Mouse (Mus musculus): ENCODE measurements around the gene Saa3. TPM values are rescaled to one million over a fixed set of nuclear protein-coding genes. Genes with fewer than 3 reads are reported as not detected.
"Not testable (repeated sequence)": the region's sequence is repeated elsewhere in the genome, so short reads cannot be mapped to it uniquely, and the experiment has no call there.

The Saa3 gene
- polyA plus RNA-seq, 1 experiment from 2014 or later, result 0.54 TPM

GRCm38 (mm10) chr7:46680732-46681131 is 34.8 kb downstream of the Saa3 start:
- no peaks in the 10 kb centered on the region for H3K9me3 ChIP-seq (replicated peaks; ENCODE audit: control insufficient read depth, low read length)
- no peak overlapping the region for H3K27ac ChIP-seq (ENCODE audit: low read length)
- H3K27me3 ChIP-seq (ENCODE audit: control insufficient read depth, insufficient read depth, low read length), result no peaks in the 10 kb centered on the region
- 0 out of 2 replicates have a peak, but pooled peaks cover 5% of the 10 kb centered on the region for H3K4me1 ChIP-seq (ENCODE audit: control insufficient read depth, insufficient read depth, low read length)
- no peak overlapping the region for H3K4me3 ChIP-seq (replicated peaks; ENCODE audit: low read length)
- H3K9ac ChIP-seq (ENCODE audit: low read length), result no peak overlapping the region
- H3K36me3 ChIP-seq (ENCODE audit: control insufficient read depth, insufficient read depth, low read length), result no peaks in the 10 kb centered on the region
- ATAC-seq (ENCODE audit: insufficient read depth, low FRiP score), result no peak
- no peak overlapping the region for H3K4me2 ChIP-seq (ENCODE audit: low read depth, low read length)

GRCm38 (mm10) chr7:46679044-46679443 is 36.5 kb downstream of the Saa3 start:
- 77% methylated on average over 7 of the region's 7 CpGs for WGBS

GRCm38 (mm10) chr7:46678417-46678816 is 37.1 kb downstream of the Saa3 start:
- H3K9ac ChIP-seq (ENCODE audit: low read length), result no peak overlapping the region
- H3K4me1 ChIP-seq (ENCODE audit: control insufficient read depth, insufficient read depth, low read length), result 0 out of 2 replicates have a peak, but pooled peaks cover 5% of the 10 kb centered on the region
- H3K27me3 ChIP-seq (ENCODE audit: control insufficient read depth, insufficient read depth, low read length), result no peaks in the 10 kb centered on the region
- no peak for ATAC-seq (ENCODE audit: insufficient read depth, low FRiP score)
- no peaks in the 10 kb centered on the region for H3K36me3 ChIP-seq (ENCODE audit: control insufficient read depth, insufficient read depth, low read length)
- no peak overlapping the region for H3K27ac ChIP-seq (ENCODE audit: low read length)
- WGBS, result 70% methylated on average over 3 of the region's 3 CpGs
- H3K4me3 ChIP-seq (replicated peaks; ENCODE audit: low read length), result no peak overlapping the region
- no peak overlapping the region for H3K4me2 ChIP-seq (ENCODE audit: low read depth, low read length)
- H3K9me3 ChIP-seq (replicated peaks; ENCODE audit: control insufficient read depth, low read length), result no peaks in the 10 kb centered on the region

More at GRCm38 (mm10) chr7:46679044-46679443, 36.5 kb downstream of the Saa3 start:
- not testable (repeated sequence) for H3K36me3 ChIP-seq (ENCODE audit: control insufficient read depth, insufficient read depth, low read length); H3K4me1 ChIP-seq (ENCODE audit: control insufficient read depth, insufficient read depth, low read length); H3K9ac ChIP-seq (ENCODE audit: low read length); H3K9me3 ChIP-seq (replicated peaks; ENCODE audit: control insufficient read depth, low read length); H3K27ac ChIP-seq (ENCODE audit: low read length); H3K4me2 ChIP-seq (ENCODE audit: low read depth, low read length); H3K27me3 ChIP-seq (ENCODE audit: control insufficient read depth, insufficient read depth, low read length); H3K4me3 ChIP-seq (replicated peaks; ENCODE audit: low read length); ATAC-seq (ENCODE audit: insufficient read depth, low FRiP score)

GRCm38 (mm10) chr7:46676808-46677360 is 38.6 kb downstream of the Saa3 start:
- Histone ChIP-seq H3K27me3 (ENCODE audit: control insufficient read depth, insufficient read depth, low read length) (no peaks in the 10 kb centered on the region), H3K9me3 (replicated peaks; ENCODE audit: control insufficient read depth, low read length) (no peaks in the 10 kb centered on the region), H3K36me3 (ENCODE audit: control insufficient read depth, insufficient read depth, low read length) (no peaks in the 10 kb centered on the region), H3K4me1 (ENCODE audit: control insufficient read depth, insufficient read depth, low read length) (0 out of 2 replicates have a peak, but pooled peaks cover 5% of the 10 kb centered on the region), H3K4me3 (replicated peaks; ENCODE audit: low read length) (no peak overlapping the region), H3K9ac (ENCODE audit: low read length) (no peak overlapping the region), H3K4me2 (ENCODE audit: low read depth, low read length) (no peak overlapping the region), H3K27ac (ENCODE audit: low read length) (no peak overlapping the region)
- WGBS, result 48% methylated on average over 5 of the region's 5 CpGs
- no peak for ATAC-seq (ENCODE audit: insufficient read depth, low FRiP score)

GRCm38 (mm10) chr7:46675886-46676285 is 39.6 kb downstream of the Saa3 start:
- Histone ChIP-seq H3K4me2 (ENCODE audit: low read depth, low read length) (no peak overlapping the region), H3K36me3 (ENCODE audit: control insufficient read depth, insufficient read depth, low read length) (no peaks in the 10 kb centered on the region), H3K9ac (ENCODE audit: low read length) (no peak overlapping the region), H3K9me3 (replicated peaks; ENCODE audit: control insufficient read depth, low read length) (no peaks in the 10 kb centered on the region), H3K27me3 (ENCODE audit: control insufficient read depth, insufficient read depth, low read length) (no peaks in the 10 kb centered on the region), H3K27ac (ENCODE audit: low read length) (no peak overlapping the region), H3K4me1 (ENCODE audit: control insufficient read depth, insufficient read depth, low read length) (0 out of 2 replicates have a peak, but pooled peaks cover 5% of the 10 kb centered on the region), H3K4me3 (replicated peaks; ENCODE audit: low read length) (no peak overlapping the region)
- no peak for ATAC-seq (ENCODE audit: insufficient read depth, low FRiP score)
- 77% methylated on average over 8 of the region's 8 CpGs for WGBS

- H3K36me3 ChIP-seq (ENCODE audit: control insufficient read depth, insufficient read depth, low read length), result no peaks in the 10 kb centered on the region
- no peak overlapping the region for H3K4me3 ChIP-seq (replicated peaks; ENCODE audit: low read length)
- 0 out of 2 replicates have a peak, but pooled peaks cover 5% of the 10 kb centered on the region for H3K4me1 ChIP-seq (ENCODE audit: control insufficient read depth, insufficient read depth, low read length)
- no peaks in the 10 kb centered on the region for H3K27me3 ChIP-seq (ENCODE audit: control insufficient read depth, insufficient read depth, low read length)
- 89% methylated on average over 7 of the region's 7 CpGs for WGBS
- H3K27ac ChIP-seq (ENCODE audit: low read length), result no peak overlapping the region
- no peak overlapping the region for H3K9ac ChIP-seq (ENCODE audit: low read length)
- ATAC-seq (ENCODE audit: insufficient read depth, low FRiP score), result no peak
- no peaks in the 10 kb centered on the region for H3K9me3 ChIP-seq (replicated peaks; ENCODE audit: control insufficient read depth, low read length)
- H3K4me2 ChIP-seq (ENCODE audit: low read depth, low read length), result no peak overlapping the region
Observed at GRCm38 (mm10) chr7:46675061-46675460, 40.4 kb downstream of the Saa3 start.

GRCm38 (mm10) chr7:46672160-46672672 is 43.3 kb downstream of the Saa3 start, which contains the start of gene Tph1:
Tph1 (minus strand) TSS chr7:46672537.
- Histone ChIP-seq H3K36me3 (ENCODE audit: control insufficient read depth, insufficient read depth, low read length) (no peaks in the 10 kb centered on the region), H3K27ac (ENCODE audit: low read length) (no peak within 1 kb of the TSS), H3K9ac (ENCODE audit: low read length) (no peak within 1 kb of the TSS), H3K9me3 (replicated peaks; ENCODE audit: control insufficient read depth, low read length) (no peaks in the 10 kb centered on the region), H3K27me3 (ENCODE audit: control insufficient read depth, insufficient read depth, low read length) (no peaks in the 10 kb centered on the region), H3K4me1 (ENCODE audit: control insufficient read depth, insufficient read depth, low read length) (0 out of 2 replicates have a peak, but pooled peaks cover 5% of the 10 kb centered on the region), H3K4me3 (replicated peaks; ENCODE audit: low read length) (no peak within 1 kb of the TSS), H3K4me2 (ENCODE audit: low read depth, low read length) (no peak within 1 kb of the TSS)
- WGBS, result 37% methylated on average over 10 of the region's 10 CpGs
- no peak for ATAC-seq (ENCODE audit: insufficient read depth, low FRiP score)

- Histone ChIP-seq H3K4me3 (replicated peaks; ENCODE audit: low read length) (no peak overlapping the region), H3K4me2 (ENCODE audit: low read depth, low read length) (peak overlapping the region; percentile 34)
- 1% methylated on average over 21 of the region's 21 CpGs for WGBS
Observed at GRCm38 (mm10) chr7:46667256-46667655, 48.2 kb downstream of the Saa3 start.

GRCm38 (mm10) chr7:46665236-46665635 is 50.3 kb downstream of the Saa3 start:
- WGBS, result 35% methylated on average over 9 of the region's 9 CpGs
- H3K4me3 ChIP-seq (replicated peaks; ENCODE audit: low read length), result no peak overlapping the region
- no peak for ATAC-seq (ENCODE audit: insufficient read depth, low FRiP score)
- H3K9ac ChIP-seq (ENCODE audit: low read length), result no peak overlapping the region
- H3K27ac ChIP-seq (ENCODE audit: low read length), result no peak overlapping the region
- no peak overlapping the region for H3K4me2 ChIP-seq (ENCODE audit: low read depth, low read length)
- H3K27me3 ChIP-seq (ENCODE audit: control insufficient read depth, insufficient read depth, low read length), result peaks cover 5% of the 10 kb centered on the region; the same call in 1 of the 2 replicates
- no peaks in the 10 kb centered on the region for H3K9me3 ChIP-seq (replicated peaks; ENCODE audit: control insufficient read depth, low read length)
- no peaks in the 10 kb centered on the region for H3K4me1 ChIP-seq (ENCODE audit: control insufficient read depth, insufficient read depth, low read length)
- H3K36me3 ChIP-seq (ENCODE audit: control insufficient read depth, insufficient read depth, low read length), result no peaks in the 10 kb centered on the region

More at GRCm38 (mm10) chr7:46667256-46667655, 48.2 kb downstream of the Saa3 start:
- Histone ChIP-seq H3K36me3 (ENCODE audit: control insufficient read depth, insufficient read depth, low read length) (no peaks in the 10 kb centered on the region), H3K4me1 (ENCODE audit: control insufficient read depth, insufficient read depth, low read length) (no peaks in the 10 kb centered on the region), H3K9me3 (replicated peaks; ENCODE audit: control insufficient read depth, low read length) (no peaks in the 10 kb centered on the region), H3K9ac (ENCODE audit: low read length) (no peak overlapping the region), H3K27me3 (ENCODE audit: control insufficient read depth, insufficient read depth, low read length) (peaks cover 5% of the 10 kb centered on the region; the same call in 1 of the 2 replicates), H3K27ac (ENCODE audit: low read length) (no peak overlapping the region)
- ATAC-seq (ENCODE audit: insufficient read depth, low FRiP score), result peak; percentile 17; the same call in 1 of the 2 replicates
